Mouse (Mus musculus) kidney, adult 2 months (tissue): ENCODE measurements at regions not wholly inside any gene's neighbourhood (a gene's known extent, or its start where the extent isn't known, plus 50 kb on each side); places are given as distances from the start of the nearest gene placed in this dataset.
"Not testable (repeated sequence)": the region's sequence is repeated elsewhere in the genome, so short reads cannot be mapped to it uniquely, and the experiment has no call there.

Experiments
- DNase-seq: peaks from one replicate; pipeline ENCODE4 v3.0.0; 2021
- H3K27ac ChIP-seq: fragments of 200-500 bp; 2 replicates; pipeline ENCODE4 v1.5.1; 2012; ENCODE audit warnings: low read depth, low read length, control low read depth, inconsistent platforms; ENCODE audit not compliant: insufficient read depth
- H3K27me3 ChIP-seq: fragments of 200-500 bp; replicated peaks from 2 replicates; pipeline ENCODE4 v1.6.1; 2012; ENCODE audit warnings: mild to moderate bottlenecking, moderate library complexity, low read length, inconsistent platforms; ENCODE audit not compliant: control insufficient read depth, insufficient read depth
- H3K36me3 ChIP-seq: fragments of 200-500 bp; 2 replicates; pipeline ENCODE4 v1.6.1; 2012; ENCODE audit warnings: mild to moderate bottlenecking, moderate library complexity, low read length, inconsistent platforms; ENCODE audit not compliant: control insufficient read depth, insufficient read depth
- H3K4me1 ChIP-seq: fragments of 200-500 bp; 2 replicates; pipeline ENCODE4 v1.6.1; 2011; ENCODE audit warnings: low read length; ENCODE audit not compliant: control insufficient read depth, insufficient read depth
- H3K4me3 ChIP-seq: fragments of 200-500 bp; 2 replicates; pipeline ENCODE4 v1.5.1; 2011; ENCODE audit warnings: mild to moderate bottlenecking, low read depth, low read length, control low read depth; ENCODE audit not compliant: insufficient read depth
- CTCF ChIP-seq: fragments of 200-500 bp; conservative IDR thresholded peaks from 2 replicates; pipeline ENCODE4 v1.5.1; 2011; ENCODE audit warnings: low read depth, mild to moderate bottlenecking, control low read depth, low read length, moderate library complexity, mixed read lengths; ENCODE audit not compliant: insufficient read depth, insufficient read length
- POLR2A ChIP-seq: fragments of 200-500 bp; IDR thresholded peaks from one replicate; pipeline ENCODE4 v1.6.1; 2011; ENCODE audit warnings: low read depth, low read length, control low read depth
- WGBS: fragments of 180-500 bp; shearing (Covaris S2); methylation state at CpG from one replicate; pipeline ENCODE4 v1.1.7; 2018; 5-methylcytosine and 5-hydroxymethylcytosine counted together

DNA sequence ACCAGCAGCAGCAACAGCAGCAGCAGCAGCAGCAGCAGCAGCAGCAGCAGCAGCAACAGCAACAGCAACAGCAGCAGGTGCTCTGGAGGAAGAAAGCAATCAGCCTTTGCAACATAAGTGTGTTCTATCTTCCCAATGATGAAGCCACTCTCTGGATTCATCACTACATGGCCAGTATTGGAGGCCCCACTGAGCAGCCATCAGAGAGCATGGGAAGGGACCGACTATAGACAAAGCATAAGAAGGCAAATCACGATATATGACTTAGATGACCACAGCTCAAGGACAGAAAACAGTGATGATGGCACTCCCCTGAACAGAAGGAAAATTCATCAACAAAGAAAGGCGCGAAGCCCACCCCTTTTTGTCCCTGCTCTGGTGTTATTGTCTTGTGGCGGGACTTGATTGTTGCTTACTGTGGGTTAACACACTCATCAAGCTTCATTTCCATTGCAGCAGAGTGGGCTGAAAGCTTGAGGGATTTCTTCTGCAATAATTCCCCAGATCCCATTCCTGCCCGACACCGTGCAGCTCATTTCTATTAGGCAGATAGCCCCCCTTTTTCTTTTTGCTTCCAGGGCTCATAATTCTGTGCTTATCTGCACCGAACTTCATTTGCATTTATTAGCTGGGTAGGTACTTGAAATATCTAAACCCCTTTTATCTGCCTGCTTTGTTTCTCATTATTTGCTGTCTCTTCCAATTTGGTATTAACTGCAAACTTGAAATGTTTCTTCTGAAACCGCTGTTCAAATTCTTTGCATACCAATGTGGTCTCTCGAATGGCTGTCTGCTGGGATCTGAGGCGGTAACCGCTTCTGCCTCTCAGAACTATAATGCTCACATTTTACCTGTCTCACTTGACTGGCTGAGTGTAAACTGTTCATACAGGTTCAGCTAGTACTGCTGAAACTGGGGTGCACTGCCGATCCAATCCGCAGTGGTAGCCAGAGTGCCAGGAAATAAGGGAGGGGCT lies 296.5 kb downstream of the Hace1 start:
- TF ChIP-seq POLR2A: no peak
- TF ChIP-seq CTCF: no peak
- DNase-seq: peak; percentile 37
- Histone ChIP-seq H3K36me3 (no peaks in the 10 kb centered on the region), H3K4me3 (no peak overlapping the region), H3K4me1 (no peaks in the 10 kb centered on the region), H3K27ac (no peak overlapping the region), H3K27me3 (no peaks in the 10 kb centered on the region)
- 47% methylated on average over 14 of the region's 14 CpGs for whole genome bisulfite sequencing

DNA sequence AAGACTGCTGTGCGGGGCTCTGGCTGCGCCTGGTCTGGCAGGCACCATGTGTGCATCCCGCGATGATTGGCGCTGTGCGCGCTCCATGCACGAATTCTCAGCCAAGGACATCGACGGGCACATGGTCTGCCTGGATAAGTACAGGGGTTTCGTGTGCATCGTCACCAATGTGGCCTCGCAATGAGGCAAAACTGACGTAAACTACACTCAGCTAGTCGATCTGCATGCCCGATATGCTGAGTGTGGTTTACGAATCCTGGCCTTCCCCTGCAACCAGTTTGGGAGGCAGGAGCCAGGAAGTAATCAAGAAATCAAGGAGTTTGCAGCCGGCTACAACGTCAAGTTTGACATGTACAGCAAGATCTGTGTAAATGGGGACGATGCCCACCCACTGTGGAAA lies 297.7 kb downstream of the Hace1 start:
- H3K4me3 ChIP-seq, H3K27me3 ChIP-seq, H3K36me3 ChIP-seq, H3K27ac ChIP-seq, DNase-seq, H3K4me1 ChIP-seq: not testable (repeated sequence)
- 96% methylated on average over 20 of the region's 20 CpGs for WGBS

DNA sequence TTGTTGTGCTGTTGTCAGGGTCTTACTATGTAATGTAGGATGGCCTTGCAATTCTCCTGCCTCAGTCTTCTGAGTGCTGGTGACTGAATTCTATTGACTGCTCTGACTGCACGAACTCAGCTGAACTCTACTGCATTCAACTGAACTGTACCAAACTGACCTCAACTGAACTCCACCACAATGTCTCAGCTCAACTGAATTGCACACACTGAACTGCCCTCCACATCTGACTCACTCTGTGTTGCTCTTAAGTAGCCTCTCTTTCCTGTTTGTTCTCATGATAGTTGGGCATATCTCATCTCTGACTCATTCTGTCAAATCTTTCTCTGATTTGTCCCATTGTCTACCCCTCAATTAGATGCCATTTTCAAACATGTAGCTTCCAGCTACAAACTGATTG lies 306.1 kb downstream of the Hace1 start:
- WGBS: 91% methylated on average over 1 of the region's 1 CpGs
- Histone ChIP-seq H3K36me3 (no peaks in the 10 kb centered on the region), H3K27ac (no peak overlapping the region), H3K4me3 (no peak overlapping the region), H3K27me3 (no peaks in the 10 kb centered on the region), H3K4me1 (no peaks in the 10 kb centered on the region)
- TF ChIP-seq CTCF (no peak), POLR2A (no peak)
- no peak for DNase-seq

DNA sequence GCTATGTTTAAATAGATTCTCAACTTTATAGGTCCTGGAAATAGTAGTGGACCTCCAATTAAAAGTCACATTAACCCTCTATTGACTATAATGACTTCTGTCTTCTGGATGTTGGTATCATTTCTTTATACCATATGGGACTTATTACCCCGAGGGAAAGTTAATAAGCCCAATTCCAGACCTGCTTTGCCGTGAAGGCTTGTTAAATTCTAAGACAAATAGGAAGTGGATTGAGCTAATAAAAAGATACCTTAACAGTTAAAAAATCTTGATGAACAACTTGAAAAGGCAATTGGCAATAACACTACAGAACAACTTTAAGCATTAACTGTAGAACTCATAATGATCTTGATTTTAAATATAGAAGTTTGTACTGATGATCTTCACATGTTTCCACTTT lies 309.0 kb downstream of the Hace1 start:
- H3K4me1 ChIP-seq: no peaks in the 10 kb centered on the region
- no peaks in the 10 kb centered on the region for H3K36me3 ChIP-seq
- DNase-seq: no peak
- no peaks in the 10 kb centered on the region for H3K27me3 ChIP-seq
- WGBS: 57% methylated on average over 2 of the region's 2 CpGs
- H3K4me3 ChIP-seq: no peak overlapping the region
- TF ChIP-seq POLR2A: no peak
- no peak for TF ChIP-seq CTCF
- no peak overlapping the region for H3K27ac ChIP-seq

DNA sequence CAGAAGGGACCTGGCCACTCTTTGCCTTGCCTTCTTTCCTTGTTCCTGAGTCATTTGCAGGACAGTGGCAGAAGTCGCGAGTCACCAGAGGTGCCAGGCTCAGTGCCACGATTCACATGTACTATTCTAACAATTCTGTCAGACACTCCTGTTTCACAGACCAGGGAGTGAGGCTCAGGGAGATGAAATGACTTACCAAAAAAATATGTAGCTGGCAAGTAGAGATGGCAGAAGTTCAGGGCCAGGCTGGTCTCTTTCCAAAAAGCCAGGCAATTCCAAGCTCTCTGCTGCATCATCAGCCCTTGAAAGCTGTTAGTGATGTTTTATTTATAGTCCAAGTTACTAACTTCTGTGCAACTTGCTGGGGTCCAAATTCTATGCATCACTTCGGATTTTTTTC lies 311.2 kb downstream of the Hace1 start:
- H3K27ac ChIP-seq: no peak overlapping the region
- no peak for DNase-seq

DNA sequence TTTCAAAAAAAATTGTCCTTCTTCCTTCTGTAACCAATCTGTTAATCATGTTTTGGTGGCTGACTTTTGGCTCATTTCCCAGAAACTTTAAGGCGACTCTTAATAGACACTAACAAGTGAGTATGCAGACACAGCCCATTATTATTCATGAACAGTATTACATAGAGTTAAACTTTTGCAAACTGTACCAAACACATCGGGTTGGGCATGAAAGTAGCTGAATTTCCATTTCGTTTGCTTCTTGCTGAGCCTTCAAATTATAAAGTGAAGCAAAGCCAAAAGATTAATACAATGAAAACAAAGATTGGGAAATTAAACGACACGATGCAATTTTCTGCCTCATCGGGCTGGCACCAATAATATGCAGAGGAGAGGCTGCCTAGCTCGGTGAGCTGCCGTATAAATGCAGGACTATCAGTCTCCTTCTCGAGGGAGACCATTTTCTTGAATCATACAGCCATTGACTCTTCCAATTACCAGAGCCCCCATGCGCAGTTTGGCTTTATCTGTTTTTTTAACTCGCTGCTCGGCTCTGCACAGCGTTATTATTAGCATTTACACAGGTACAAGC lies 311.8 kb downstream of the Hace1 start:
- Histone ChIP-seq H3K36me3 (no peaks in the 10 kb centered on the region), H3K4me1 (no peaks in the 10 kb centered on the region), H3K4me3 (no peak overlapping the region), H3K27ac (no peak overlapping the region), H3K27me3 (no peaks in the 10 kb centered on the region)
- TF ChIP-seq CTCF (no peak), POLR2A (no peak)
- peak; percentile 27 for DNase-seq
- 21% methylated on average over 13 of the region's 13 CpGs for WGBS

More for the DNA sequence above, 311.2 kb downstream of the Hace1 start:
- TF ChIP-seq POLR2A (no peak), CTCF (no peak)
- WGBS: 47% methylated on average over 4 of the region's 4 CpGs
- no peaks in the 10 kb centered on the region for H3K27me3 ChIP-seq
- no peak overlapping the region for H3K4me3 ChIP-seq
- no peaks in the 10 kb centered on the region for H3K36me3 ChIP-seq
- no peaks in the 10 kb centered on the region for H3K4me1 ChIP-seq

DNA sequence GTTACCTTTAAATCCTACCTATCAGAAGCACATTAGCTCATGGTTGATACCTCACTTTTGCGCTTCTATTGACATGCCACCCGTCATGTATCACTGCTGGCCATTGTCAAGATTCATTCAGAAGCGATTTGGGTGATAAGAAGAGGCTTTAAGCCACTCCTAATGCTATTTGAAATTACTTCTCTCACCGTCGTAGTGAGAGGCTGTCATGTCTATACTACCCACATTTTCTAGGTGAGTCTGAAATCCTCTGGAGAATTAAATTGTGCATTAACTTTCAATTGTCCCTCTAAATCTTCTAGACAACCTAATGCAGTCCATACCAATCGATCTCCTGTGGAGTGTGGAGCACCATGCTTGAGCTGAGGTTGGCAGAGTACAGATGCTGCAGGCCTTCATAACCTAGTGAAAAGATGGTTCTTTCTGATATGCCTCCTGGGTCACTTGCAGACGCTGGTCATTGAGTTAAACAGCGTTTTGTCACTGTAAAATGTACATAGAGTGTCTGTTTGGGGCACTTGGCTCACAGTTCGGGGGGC lies 312.5 kb downstream of the Hace1 start:
- Histone ChIP-seq H3K27ac (no peak overlapping the region), H3K4me1 (no peaks in the 10 kb centered on the region), H3K4me3 (no peak overlapping the region), H3K36me3 (no peaks in the 10 kb centered on the region), H3K27me3 (no peaks in the 10 kb centered on the region)
- 86% methylated on average over 9 of the region's 9 CpGs for WGBS
- no peak for TF ChIP-seq POLR2A
- no peak for TF ChIP-seq CTCF
- no peak for DNase-seq
